Mouse (Mus musculus): ENCODE data around the gene Prrc2b.

The Prrc2b gene

GRCm38 (mm10) chr2:32150924-32151659, at the start of gene Prrc2b:
Gene Prrc2b, plus strand, starts transcription at chr2:32151082.
- no peak for DNase-seq (ENCODE audit: low read depth, low spot score)

- peak; percentile 62 for DNase-seq (ENCODE audit: low read depth, low spot score)
Observed at GRCm38 (mm10) chr2:32102944-32103343, 47.9 kb upstream of the Prrc2b start.

- DNase-seq (ENCODE audit: low read depth, low spot score): no peak
Observed at GRCm38 (mm10) chr2:32103557-32103956, 47.3 kb upstream of the Prrc2b start.

DNA sequence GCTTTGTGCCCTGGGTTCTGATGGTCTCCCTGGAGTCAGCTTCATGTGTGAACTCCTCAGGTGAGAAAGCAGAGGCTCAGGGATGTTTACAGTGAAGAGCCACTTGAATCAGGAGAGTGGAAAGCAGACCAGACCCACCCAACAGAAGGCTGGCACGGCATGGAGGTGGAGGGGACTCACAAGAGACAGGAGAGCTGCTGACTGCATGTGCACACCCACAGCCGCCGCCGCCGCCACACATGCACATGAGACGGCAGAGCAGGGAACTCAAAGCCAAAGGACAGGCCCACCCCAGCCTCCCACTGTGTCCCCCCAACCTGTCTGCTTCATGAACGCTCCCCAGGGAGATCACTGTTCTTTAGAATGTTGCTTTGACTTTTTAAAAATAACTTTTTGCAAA, 46.8 kb upstream of the Prrc2b start:
- DNase-seq (ENCODE audit: low read depth, low spot score): no peak

DNA sequence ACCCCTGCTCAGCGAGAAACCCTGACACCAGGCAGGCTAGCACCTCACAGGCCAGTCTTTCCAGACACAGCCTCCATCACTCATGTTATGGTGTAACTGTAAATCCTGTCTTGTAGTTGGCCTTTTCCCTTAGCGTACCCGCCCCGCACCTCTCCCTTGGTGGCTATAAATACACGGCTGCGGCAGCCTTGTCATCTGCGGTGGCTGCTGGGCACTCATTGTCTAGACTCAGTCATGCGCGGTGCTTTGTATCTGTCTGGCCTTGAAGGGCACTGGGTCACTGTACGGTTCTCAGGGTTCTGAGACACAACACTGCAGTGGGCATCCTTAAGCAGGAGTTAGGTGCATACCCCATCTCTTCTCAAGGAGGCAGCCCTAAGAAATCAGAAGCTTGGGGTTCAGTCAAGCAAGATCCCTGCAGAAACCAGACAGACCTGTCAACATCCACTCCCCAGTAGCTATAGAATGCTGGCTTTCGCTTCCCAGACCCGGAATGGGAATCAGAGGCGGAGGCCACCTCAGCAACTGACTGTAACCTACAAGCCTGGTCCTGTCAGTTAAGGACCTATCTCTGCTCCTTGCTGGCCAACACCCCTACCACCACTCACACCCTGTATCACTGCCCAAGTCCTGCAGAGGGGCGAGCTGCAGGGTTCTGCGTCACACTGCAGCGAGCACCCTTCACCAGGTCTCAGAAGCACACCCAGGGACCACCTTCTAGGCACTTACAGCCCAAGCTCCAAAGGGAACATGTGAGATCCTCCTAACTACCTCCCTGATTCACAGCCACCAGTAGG, 45.6 kb upstream of the Prrc2b start:
- DNase-seq (ENCODE audit: low read depth, low spot score): no peak

DNA sequence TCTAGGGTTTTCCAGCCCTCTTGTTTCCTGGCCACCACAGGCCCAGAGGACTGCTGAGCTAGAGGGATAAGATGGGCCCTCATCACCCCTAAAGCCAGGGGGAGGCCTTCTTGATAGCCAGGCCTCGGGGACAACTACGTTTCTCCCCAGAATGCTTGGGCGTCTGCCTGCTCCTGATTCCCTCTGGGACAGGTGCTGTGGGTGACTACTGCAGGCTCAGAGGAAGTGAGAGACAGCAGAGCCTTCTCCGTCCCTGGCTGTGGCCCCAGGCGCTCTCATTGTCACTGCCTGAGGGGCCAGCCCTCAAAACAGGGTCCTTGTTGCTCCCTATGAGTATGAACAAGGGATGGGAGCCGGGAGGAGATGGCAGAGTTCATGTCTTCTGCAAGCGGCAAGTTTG, 45.0 kb upstream of the Prrc2b start:
- no peak for DNase-seq (ENCODE audit: low read depth, low spot score)

GRCm38 (mm10) chr2:32111268-32111667, 39.6 kb upstream of the Prrc2b start:
- no peak for DNase-seq (ENCODE audit: low read depth, low spot score)

GRCm38 (mm10) chr2:32112548-32112947, 38.3 kb upstream of the Prrc2b start:
- DNase-seq (ENCODE audit: low read depth, low spot score): no peak

GRCm38 (mm10) chr2:32115851-32116268, 35.0 kb upstream of the Prrc2b start:
- no peak for DNase-seq (ENCODE audit: low read depth, low spot score)

- DNase-seq (ENCODE audit: low read depth, low spot score): no peak
Observed at GRCm38 (mm10) chr2:32119802-32120750, 30.8 kb upstream of the Prrc2b start.

DNA sequence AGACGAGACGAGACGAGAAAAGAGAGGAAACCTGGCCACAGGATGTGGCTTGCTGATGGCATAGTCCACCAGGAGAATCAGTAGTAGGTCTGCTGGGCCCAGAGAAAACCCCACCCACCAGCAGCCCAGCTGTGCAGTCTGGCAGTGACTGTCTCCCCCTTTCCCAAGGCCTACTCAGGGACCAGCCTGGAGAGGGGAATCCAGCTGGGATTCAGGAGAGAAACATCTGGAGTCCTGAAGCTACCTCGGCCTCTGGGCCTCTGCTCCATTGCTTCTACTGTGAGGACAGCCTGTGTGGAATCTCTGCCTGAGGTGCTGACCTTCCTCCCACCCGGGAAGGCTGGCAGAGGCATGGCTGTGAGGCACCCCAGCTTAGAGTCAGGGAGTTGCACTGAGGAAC, 29.7 kb upstream of the Prrc2b start:
- DNase-seq (ENCODE audit: low read depth, low spot score): no peak

GRCm38 (mm10) chr2:32121785-32122184, 29.1 kb upstream of the Prrc2b start:
- DNase-seq (ENCODE audit: low read depth, low spot score): no peak

DNA sequence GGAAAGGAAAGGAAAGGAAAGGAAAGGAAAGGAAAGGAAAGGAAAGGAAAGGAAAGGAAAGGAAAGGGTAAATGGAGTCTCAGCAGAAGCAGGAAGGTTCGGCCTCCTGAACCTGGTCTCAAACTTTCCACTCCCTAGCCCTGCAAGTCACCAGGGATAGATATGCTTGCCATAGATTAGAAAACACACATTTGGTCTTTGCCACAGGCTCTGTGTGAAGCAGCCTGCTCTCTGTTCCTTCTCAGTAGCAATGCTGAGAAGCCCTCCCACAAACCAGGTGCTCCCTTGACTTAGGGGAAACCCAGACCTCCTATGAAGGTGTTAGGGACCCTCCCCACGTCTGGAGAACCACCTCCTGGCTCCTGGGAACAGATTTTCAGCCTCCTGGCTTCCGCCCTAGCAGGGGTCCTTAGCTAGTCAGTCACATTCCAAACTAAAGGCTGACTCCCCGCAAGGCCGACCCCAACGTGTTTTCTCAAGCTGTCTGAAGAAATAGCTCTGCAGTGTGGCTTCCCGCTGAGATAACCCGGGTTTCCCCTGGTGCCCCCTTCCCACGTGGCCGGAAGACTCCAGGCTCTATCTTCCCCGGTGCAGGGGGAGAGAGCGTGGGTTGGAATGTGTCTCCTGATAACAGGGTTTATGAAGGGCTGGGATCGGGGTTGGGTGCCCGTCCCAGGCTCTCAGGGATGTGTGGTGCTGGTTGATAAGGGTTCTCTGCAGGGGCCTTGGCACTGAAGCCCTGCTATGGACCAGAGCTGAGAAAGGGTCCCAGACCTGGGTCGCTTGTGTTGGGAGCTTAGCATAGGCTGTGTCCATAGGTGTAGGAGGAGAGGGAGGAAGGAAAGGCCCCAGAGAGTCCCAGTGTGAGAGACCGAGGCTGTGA, 23.0 kb upstream of the Prrc2b start:
- DNase-seq (ENCODE audit: low read depth, low spot score): no peak

DNA sequence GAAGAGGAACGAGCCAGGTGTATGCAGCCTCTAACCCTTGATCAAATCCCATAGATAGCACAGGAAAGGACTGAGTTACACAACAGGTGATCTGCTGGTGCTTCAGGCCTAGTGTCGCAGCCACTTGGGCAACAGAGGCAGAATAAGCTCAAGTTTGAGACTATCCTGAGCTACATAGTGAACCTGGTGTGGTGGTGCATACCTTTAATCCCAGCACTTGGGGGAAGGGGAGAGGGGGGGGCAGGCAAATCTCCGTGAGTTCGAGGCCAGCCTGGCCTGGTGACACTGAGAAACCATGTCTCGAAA, 22.4 kb upstream of the Prrc2b start:
- DNase-seq (ENCODE audit: low read depth, low spot score): no peak

DNA sequence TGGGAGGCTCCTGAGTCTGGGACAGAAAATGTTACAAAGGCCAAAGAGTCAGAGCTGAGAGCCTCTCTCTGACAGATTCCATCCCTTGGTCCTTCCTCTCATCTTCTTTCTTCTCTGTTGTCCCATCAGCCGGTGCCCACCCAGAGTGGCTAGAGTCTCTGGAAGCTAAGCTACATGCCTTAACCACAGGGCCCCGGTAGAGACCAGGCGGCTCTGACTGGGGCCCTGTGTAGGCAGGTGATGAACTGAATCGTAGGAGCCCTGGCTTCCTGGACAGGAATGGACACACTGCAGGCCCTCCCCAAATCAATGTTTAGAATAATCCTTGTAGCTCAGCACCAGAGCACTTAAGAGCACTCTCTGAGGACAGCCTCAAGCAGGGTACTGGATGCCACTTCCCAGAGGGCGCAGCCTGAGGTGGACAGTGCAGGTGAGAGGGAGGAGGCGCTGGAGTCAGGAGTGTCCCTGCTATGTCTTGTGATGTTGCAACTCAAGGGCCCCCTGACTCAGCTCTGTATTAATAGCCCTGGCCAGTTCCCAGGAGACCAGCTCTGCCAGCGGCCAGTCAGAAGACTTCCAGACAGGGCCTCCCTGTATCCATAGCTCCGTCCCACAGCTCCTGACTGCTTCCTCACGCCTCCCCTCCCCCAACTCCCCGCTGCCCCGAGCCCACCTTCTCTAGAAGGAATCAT, 21.4 kb upstream of the Prrc2b start:
- DNase-seq (ENCODE audit: low read depth, low spot score): no peak

DNA sequence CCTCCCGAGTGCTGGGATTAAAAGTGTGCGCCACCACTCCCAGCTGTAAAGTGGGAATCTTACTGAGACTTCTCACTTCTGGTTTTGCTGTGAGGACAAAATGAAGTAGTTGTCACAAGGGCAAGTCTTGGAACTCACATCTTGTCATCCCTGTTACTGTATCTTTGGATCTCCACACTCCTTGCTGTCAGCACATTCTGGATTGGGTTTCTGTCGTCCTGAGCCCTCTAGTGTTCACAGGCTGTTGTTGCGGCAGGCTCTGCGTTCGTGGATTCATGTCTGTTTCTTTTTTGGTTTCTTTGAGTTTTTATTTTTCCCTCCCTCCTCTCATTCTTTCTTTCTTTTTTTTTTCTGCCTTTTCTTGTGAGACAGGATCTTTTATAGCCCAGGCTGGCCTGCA, 20.4 kb upstream of the Prrc2b start:
- peak; percentile 73 for DNase-seq (ENCODE audit: low read depth, low spot score)

DNA sequence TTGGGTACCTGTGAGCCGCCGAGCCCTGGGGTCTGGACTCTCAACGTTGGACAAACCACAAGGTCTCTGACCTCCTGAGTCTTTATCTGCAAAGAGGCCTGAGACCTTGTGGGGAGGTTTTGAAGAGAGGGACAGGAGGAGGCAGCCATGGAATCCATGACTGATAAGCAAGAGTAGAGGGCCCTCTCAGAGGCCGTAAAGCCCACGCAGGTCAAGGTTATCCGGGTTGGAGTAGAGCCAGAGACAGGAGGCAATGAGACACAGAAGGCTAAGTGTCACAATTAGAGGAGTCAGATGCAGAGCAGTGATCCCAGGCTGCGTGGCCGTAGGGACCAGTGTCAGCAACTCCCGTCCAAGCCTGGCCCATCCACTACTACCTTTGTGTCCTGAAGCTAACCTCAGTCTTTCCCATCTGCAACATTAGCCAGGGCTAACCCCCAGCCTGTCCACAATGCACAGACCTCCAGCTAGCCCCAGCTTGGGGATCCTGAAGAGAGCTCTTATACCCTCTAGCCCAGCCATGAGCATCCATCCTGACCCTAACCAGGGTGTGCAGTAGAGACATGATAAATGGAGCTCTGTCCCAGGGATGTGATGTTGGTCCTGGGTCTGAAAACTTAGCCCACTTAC, 19.6 kb upstream of the Prrc2b start:
- no peak for DNase-seq (ENCODE audit: low read depth, low spot score)

DNA sequence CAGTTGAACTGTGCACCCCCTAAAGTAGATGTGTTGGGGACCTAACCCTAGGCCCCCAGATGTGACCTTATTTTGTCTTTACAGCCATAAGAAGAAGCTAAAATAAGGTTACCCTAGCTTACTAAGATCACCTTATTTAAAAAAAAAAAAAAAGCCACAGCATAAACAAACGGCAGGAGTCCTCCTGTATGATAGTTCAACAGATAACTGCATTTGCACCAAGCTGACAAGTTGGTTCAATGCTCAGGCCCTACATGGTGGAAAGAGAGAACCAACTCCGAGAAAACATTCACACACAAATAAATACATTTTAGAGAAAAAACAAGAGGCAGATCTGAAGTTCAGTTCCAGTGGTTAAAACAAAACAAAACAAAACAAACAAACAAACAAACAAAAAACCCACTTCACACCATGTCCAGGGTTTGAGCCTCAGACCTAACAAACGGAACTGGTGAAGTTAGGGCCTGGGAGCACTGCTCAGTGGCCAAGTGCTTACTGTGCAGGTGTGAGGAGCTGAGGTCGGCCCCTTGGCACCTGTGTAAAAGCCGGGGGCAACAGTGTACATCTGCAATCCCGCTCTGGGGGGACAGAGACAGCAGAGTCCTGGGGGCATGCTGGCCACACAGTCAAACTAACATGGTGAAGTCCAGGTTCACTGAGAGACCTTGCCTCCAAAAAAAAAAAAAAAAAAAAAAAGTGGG, 18.9 kb upstream of the Prrc2b start:
- no peak for DNase-seq (ENCODE audit: low read depth, low spot score)

DNA sequence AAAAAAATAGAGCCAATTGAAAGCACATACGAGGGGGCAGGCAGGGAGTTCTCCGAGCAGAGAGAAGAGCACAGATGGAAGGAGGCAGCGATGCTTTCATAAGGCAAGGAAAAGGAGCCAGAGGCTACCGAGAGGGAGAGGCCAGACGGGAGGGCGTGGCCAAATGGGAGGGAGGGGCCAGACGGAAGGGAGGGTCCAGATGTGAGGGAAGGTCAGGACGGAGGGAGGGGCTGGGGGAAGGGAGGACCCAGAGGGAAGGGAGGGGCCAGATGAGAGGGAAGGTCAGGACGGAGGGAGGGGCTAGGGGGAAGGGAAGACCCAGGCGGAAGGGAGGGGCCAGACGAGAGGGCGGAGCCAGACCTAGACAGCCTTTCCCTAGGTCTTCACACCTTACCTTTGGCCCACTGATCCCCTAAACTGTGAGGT, 18.3 kb upstream of the Prrc2b start:
- peak; percentile 97 for DNase-seq (ENCODE audit: low read depth, low spot score)
